Mouse (Mus musculus): Measurements from ENCODE around the gene Osbpl10. TPM values are rescaled to one million over a fixed set of nuclear protein-coding genes. Genes with fewer than 3 reads are reported as not detected.

Osbpl10 gene
- total RNA-seq, 2 experiments from 2014 or later: 5.9 to 6.7 TPM

Other genes with a start within 250 kb of the Osbpl10 start
- 10 to 100 TPM; 11.2 to 14.2 TPM for gene Cmtm6, start 247.5 kb upstream of the Osbpl10 start, total RNA-seq (2021)
- gene Cmtm7, start 196.7 kb upstream of the Osbpl10 start, total RNA-seq (2021): 10 to 100 TPM in 1 of 2 experiments, 1 to 10 TPM in 1; 7.3 to 10.6 TPM
- gene Cmtm8, start 134.4 kb upstream of the Osbpl10 start, total RNA-seq (2021): 1 to 10 TPM; 2.8 to 3.7 TPM
- gene Gpd1l, start 44.6 kb upstream of the Osbpl10 start, total RNA-seq (2021): 10 to 100 TPM; 17.2 to 20.8 TPM
- 10 to 100 TPM; 11.8 to 14.8 TPM for gene Rps27rt, start 4.2 kb downstream of the Osbpl10 start, total RNA-seq (2021)